Mouse (Mus musculus): ENCODE measurements around the gene Hoxa9. TPM values are rescaled to one million over a fixed set of nuclear protein-coding genes. Genes with fewer than 3 reads are reported as not detected.

Gene Hoxa9
- polyA plus RNA-seq, 2 experiments, result 39.0 to 107 TPM

DNA sequence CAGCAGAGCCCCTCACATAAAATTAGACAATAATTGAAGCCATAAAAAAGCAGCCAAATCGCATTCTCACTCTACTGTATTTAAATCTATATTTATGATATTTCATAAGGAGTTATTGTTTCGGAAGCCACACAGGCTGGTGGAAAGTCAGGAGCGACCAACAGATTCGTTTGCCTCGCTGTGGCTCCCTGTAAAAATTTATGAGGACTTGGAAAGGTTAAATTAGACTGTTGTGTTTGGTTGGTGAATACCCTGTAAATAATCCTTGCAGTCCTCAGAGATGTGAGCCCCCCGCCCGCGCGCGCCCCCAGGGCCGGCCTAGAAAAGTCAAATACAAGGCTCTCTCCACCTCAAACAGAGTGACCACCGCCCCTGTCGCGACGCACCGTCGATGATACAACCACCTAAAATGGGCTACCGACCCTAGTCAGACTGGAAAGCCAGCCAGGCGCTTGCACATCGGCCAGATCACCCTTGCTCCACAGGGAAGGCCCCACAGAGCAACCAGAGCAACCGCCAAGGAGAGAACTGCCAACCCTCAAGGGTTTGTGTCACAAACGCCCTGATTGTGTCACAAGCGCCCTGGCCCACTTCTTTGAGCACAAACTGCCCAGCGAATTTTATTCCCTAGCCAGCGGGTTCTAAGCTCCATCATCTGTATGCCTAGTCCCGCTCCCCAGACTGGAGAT lies 4.2 kb downstream of the Hoxa9 start:
- Histone ChIP-seq H3K9me3 (ENCODE audit: control insufficient read depth, low read length) (no peaks in the 10 kb centered on the region), H3K4me3 (replicated peaks; ENCODE audit: low read length) (peak overlapping the region; percentile 90), H3K27ac (replicated peaks; ENCODE audit: low read depth, low read length) (peak overlapping the region; percentile 95), H3K4me1 (ENCODE audit: control insufficient read depth, insufficient read depth, low read length) (peaks cover 22% of the 10 kb centered on the region), H3K4me2 (replicated peaks; ENCODE audit: low read depth, low read length, severe bottlenecking) (peak overlapping the region; percentile 96), H3K27me3 (ENCODE audit: control insufficient read depth, insufficient read depth, low read length) (no peaks in the 10 kb centered on the region), H3K9ac (ENCODE audit: low read depth, low read length, severe bottlenecking) (peak overlapping the region; percentile 100), H3K36me3 (ENCODE audit: control insufficient read depth, insufficient read depth, low read length) (peaks cover 58% of the 10 kb centered on the region)
- 2% methylated on average over 26 of the region's 26 CpGs for WGBS
- 0 out of 2 replicates have a peak, but pooled peaks have one; percentile 29 for TF ChIP-seq POLR2A (IDR thresholded peaks at IDR 0.05; ENCODE audit: borderline replicate concordance, extremely low read depth, insufficient read depth, insufficient read length)
- DNase-seq (ENCODE audit: low spot score) (peak; percentile 74), ATAC-seq (ENCODE audit: low FRiP score, low read depth) (no peak)

DNA sequence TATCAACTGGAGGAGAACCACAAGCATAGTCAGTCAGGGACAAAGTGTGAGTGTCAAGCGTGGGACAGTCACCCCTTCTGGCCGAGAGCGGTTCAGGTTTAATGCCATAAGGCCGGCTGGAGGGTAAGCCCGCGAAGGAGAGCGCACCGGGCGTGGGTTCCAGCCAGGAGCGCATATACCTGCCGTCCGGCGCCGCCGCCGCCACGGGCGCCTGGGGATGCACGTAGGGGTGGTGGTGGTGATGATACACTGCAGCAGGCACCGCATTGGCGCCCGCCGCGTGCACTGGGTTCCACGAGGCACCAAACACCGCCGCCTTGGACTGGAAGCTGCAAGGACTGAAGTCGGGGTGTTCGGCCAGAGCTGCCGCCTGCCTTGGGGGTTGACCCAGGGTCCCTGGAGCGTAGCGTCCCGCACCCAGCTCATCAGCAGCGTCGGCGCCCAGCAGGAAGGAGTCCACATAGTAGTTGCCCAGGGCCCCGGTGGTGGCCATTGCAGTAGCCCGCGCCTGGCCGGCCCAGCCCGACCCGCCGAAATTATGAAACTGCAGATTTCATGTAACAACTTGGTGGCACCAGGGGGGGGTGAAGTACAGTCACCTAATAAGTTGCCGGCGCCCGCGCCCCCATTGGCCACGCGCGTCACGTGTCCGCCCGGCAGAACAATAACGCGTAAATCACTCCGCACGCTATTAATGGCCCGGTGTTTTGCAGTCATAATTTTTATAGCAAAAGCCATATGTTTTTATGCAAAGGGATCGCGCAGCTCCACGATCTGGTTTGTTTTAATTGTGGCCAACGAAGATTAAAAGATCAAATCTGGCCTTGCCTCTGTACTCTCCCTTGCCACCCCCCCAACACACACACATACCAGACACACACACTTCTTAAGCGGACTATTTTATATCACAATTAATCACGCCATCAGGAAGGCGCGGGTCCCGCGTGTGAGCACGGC lies 5.0 kb downstream of the Hoxa9 start:
- Histone ChIP-seq H3K9ac (ENCODE audit: low read depth, low read length, severe bottlenecking) (peak overlapping the region; percentile 100), H3K27ac (replicated peaks; ENCODE audit: low read depth, low read length) (peak overlapping the region; percentile 95), H3K9me3 (ENCODE audit: control insufficient read depth, low read length) (no peaks in the 10 kb centered on the region), H3K36me3 (ENCODE audit: control insufficient read depth, insufficient read depth, low read length) (peaks cover 51% of the 10 kb centered on the region), H3K27me3 (ENCODE audit: control insufficient read depth, insufficient read depth, low read length) (no peaks in the 10 kb centered on the region), H3K4me2 (replicated peaks; ENCODE audit: low read depth, low read length, severe bottlenecking) (peak overlapping the region; percentile 96), H3K4me3 (replicated peaks; ENCODE audit: low read length) (peak overlapping the region; percentile 90), H3K4me1 (ENCODE audit: control insufficient read depth, insufficient read depth, low read length) (peaks cover 24% of the 10 kb centered on the region)
- peak; percentile 43; the same call in 1 of the 2 replicates for TF ChIP-seq POLR2A (IDR thresholded peaks at IDR 0.05; ENCODE audit: borderline replicate concordance, extremely low read depth, insufficient read depth, insufficient read length)
- DNase-seq (ENCODE audit: low spot score) (peak; percentile 98), ATAC-seq (ENCODE audit: low FRiP score, low read depth) (peak; percentile 71)
- under 1% methylated on average over 65 of the region's 69 CpGs for WGBS

DNA sequence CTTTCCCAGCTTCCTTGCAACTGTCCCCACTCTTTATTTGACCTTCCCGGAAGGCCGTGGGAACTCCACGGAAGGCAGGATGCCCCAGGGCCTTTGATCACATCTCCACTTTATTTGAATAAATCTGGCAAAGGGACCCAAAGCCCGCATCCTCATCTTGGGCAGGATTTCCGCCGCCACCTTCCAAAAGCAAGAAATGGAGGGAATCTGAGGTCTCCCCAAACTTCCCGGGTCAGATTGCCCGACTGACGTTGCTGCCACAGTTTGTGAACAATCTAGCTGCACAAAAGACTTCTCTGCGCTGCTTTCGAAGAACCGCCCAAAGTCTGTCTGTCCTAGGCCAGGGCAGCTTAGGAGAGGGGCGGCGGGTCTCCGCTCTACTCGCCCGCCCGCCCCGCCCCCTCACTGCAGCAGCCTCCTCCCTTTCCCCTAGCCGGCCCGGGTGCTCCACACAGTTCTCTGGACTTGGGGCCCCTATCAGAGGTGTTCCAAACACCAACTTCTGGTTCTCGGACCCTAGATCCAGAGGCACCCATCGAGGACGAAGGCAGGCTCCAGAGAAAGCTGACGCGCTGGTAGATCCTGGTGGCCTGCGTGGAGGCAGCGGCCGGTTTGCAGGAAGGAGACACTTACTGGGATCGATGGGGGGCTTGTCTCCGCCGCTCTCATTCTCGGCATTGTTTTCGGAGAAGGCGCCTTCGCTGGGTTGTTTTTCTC lies 5.8 kb downstream of the Hoxa9 start:
- Histone ChIP-seq H3K27ac (replicated peaks; ENCODE audit: low read depth, low read length) (peak overlapping the region; percentile 95), H3K4me3 (replicated peaks; ENCODE audit: low read length) (peak overlapping the region; percentile 90), H3K4me2 (replicated peaks; ENCODE audit: low read depth, low read length, severe bottlenecking) (peak overlapping the region; percentile 96), H3K27me3 (ENCODE audit: control insufficient read depth, insufficient read depth, low read length) (peaks cover 3% of the 10 kb centered on the region; the same call in 1 of the 2 replicates), H3K9ac (ENCODE audit: low read depth, low read length, severe bottlenecking) (peak overlapping the region; percentile 100), H3K9me3 (ENCODE audit: control insufficient read depth, low read length) (no peaks in the 10 kb centered on the region), H3K4me1 (ENCODE audit: control insufficient read depth, insufficient read depth, low read length) (peaks cover 27% of the 10 kb centered on the region), H3K36me3 (ENCODE audit: control insufficient read depth, insufficient read depth, low read length) (peaks cover 43% of the 10 kb centered on the region)
- WGBS, result under 1% methylated on average over 36 of the region's 36 CpGs
- no peak for TF ChIP-seq POLR2A (IDR thresholded peaks at IDR 0.05; ENCODE audit: borderline replicate concordance, extremely low read depth, insufficient read depth, insufficient read length)
- ATAC-seq (ENCODE audit: low FRiP score, low read depth) (no peak), DNase-seq (ENCODE audit: low spot score) (peak; percentile 26)

DNA sequence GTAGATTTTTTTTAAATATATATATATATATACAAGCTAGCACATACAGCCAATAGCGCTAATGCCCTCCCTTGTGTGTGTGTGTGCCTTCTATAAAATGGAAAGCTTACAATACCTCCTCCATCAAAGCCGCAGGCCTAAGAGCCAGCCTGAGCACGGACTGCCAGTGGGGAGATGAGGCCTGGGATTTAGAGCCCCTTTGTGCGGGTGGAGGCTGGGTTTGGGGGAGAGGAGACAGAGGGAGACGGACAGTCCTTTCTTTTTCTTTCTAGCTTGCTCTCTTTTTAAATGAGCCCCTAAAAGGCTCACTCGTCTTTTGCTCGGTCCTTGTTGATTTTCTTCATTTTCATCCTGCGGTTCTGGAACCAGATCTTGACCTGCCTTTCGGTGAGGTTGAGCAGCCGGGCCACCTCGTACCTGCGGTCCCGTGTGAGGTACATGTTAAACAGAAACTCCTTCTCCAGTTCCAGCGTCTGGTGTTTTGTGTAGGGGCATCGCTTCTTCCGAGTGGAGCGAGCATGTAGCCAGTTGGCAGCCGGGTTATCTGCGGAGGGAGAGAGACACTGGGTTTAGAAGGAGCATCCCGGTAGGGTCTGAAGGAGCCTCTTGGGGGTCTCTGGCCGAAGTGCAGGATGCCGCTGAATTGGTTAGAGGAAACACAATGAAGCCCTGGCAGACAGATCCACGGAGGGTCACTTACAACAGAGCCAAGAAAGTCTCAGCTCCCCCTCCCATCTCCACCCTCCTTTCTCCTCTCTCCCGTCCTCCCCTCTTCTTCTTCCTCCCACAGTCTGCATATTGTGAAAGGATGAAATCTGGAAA lies 6.7 kb downstream of the Hoxa9 start:
- DNase-seq (ENCODE audit: low spot score), result peak; percentile 44

More for the DNA sequence above, 6.7 kb downstream of the Hoxa9 start:
- Histone ChIP-seq H3K4me3 (replicated peaks; ENCODE audit: low read length) (peak overlapping the region; percentile 90), H3K4me1 (ENCODE audit: control insufficient read depth, insufficient read depth, low read length) (peaks cover 30% of the 10 kb centered on the region), H3K9ac (ENCODE audit: low read depth, low read length, severe bottlenecking) (peak overlapping the region; percentile 100), H3K27me3 (ENCODE audit: control insufficient read depth, insufficient read depth, low read length) (peaks cover 5% of the 10 kb centered on the region; the same call in 1 of the 2 replicates), H3K27ac (replicated peaks; ENCODE audit: low read depth, low read length) (peak overlapping the region; percentile 95), H3K4me2 (replicated peaks; ENCODE audit: low read depth, low read length, severe bottlenecking) (peak overlapping the region; percentile 96), H3K36me3 (ENCODE audit: control insufficient read depth, insufficient read depth, low read length) (peaks cover 34% of the 10 kb centered on the region), H3K9me3 (ENCODE audit: control insufficient read depth, low read length) (no peaks in the 10 kb centered on the region)
- ATAC-seq (ENCODE audit: low FRiP score, low read depth), result no peak
- TF ChIP-seq POLR2A (IDR thresholded peaks at IDR 0.05; ENCODE audit: borderline replicate concordance, extremely low read depth, insufficient read depth, insufficient read length), result no peak
- under 1% methylated on average over 24 of the region's 24 CpGs for WGBS
